Mouse (Mus musculus) kidney, adult 2 months (tissue): Measurements from ENCODE around the gene Akap7.
"Not testable (repeated sequence)": the region's sequence is repeated elsewhere in the genome, so short reads cannot be mapped to it uniquely, and the experiment has no call there.

ENCODE experiments used
- CTCF ChIP-seq: fragments of 200-500 bp; conservative IDR thresholded peaks from 2 replicates; pipeline ENCODE4 v1.5.1; 2011; ENCODE audit warnings: low read depth, mild to moderate bottlenecking, control low read depth, low read length, moderate library complexity, mixed read lengths; ENCODE audit not compliant: insufficient read depth, insufficient read length
- POLR2A ChIP-seq: fragments of 200-500 bp; IDR thresholded peaks from one replicate; pipeline ENCODE4 v1.6.1; 2011; ENCODE audit warnings: low read depth, low read length, control low read depth

DNA sequence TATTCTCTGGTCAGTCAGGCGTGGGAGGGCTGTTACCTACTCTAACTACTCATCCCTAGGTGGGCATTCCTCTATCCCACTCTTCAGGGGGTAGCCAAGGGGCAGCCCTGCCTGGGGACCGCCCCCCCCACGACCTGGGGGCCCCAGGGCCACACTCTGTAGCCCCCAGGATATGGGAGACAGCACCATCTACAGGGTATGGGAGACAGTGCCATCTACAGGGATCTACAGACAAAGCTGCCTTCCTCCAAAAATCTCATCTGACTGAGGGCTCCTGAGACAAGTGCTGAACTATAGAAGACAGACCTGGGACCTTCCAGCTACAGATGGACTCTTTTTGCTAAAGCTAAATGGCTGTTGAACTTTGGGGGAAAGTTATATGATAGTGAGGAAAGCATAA, 144.2 kb downstream of the Akap7 start:
- not testable (repeated sequence) for TF ChIP-seq POLR2A, CTCF
